Mouse (Mus musculus) midbrain, embryonic 14.5 days (tissue): ENCODE measurements at regions not wholly inside any gene's neighbourhood (a gene's known extent, or its start where the extent isn't known, plus 50 kb on each side); places are given as distances from the start of the nearest gene placed in this dataset.

Experiments used
- ATAC-seq: fragments of 200-750 bp; cut with Nextera tagmentation; 2 replicates; pipeline ENCODE4 v1.8.0; 2017; ENCODE audit warnings: moderate number of reproducible peaks, moderate library complexity; ENCODE audit not compliant: low FRiP score, low TSS enrichment
- DNase-seq: peaks from one replicate; pipeline ENCODE4 v3.0.0-alpha.2; 2015
- H3K27ac ChIP-seq: fragments of 300-500 bp; sonication (generic); replicated peaks from 2 replicates; pipeline ENCODE4 v1.5.1; 2014; ENCODE audit warnings: mild to moderate bottlenecking, low read depth, low read length, moderate library complexity
- H3K27me3 ChIP-seq: fragments of 300-500 bp; sonication (generic); 2 replicates; pipeline ENCODE4 v1.6.1; 2014; ENCODE audit warnings: low read length, control low read depth, mixed read lengths; ENCODE audit not compliant: control insufficient read depth, insufficient read depth
- H3K36me3 ChIP-seq: fragments of 300-500 bp; sonication (generic); 2 replicates; pipeline ENCODE4 v1.6.1; 2014; ENCODE audit warnings: low read length, control low read depth; ENCODE audit not compliant: control insufficient read depth, insufficient read depth
- H3K4me1 ChIP-seq: fragments of 300-500 bp; sonication (generic); 2 replicates; pipeline ENCODE4 v1.6.1; 2014; ENCODE audit warnings: mild to moderate bottlenecking, antibody characterized with exemption, low read length, control low read depth; ENCODE audit not compliant: control insufficient read depth, insufficient read depth
- H3K4me2 ChIP-seq: fragments of 300-500 bp; sonication (generic); 2 replicates; pipeline ENCODE4 v1.6.1; 2014; ENCODE audit warnings: mild to moderate bottlenecking, low read length, moderate library complexity
- H3K4me3 ChIP-seq: fragments of 300-500 bp; sonication (generic); replicated peaks from 2 replicates; pipeline ENCODE4 v1.5.1; 2014; ENCODE audit warnings: low read depth, low read length
- H3K9ac ChIP-seq: fragments of 300-500 bp; sonication (generic); replicated peaks from 2 replicates; pipeline ENCODE4 v1.6.1; 2014; ENCODE audit warnings: mild to moderate bottlenecking, low read length, moderate library complexity
- H3K9me3 ChIP-seq: fragments of 300-500 bp; sonication (generic); 2 replicates; pipeline ENCODE4 v1.6.1; 2016; ENCODE audit warnings: low read length, control low read depth, mixed read lengths; ENCODE audit not compliant: control insufficient read depth
- WGBS: fragments of 180-500 bp; shearing (Covaris S2); extraction: QIAGEN DNeasy Blood & Tissue Kit; methylation state at CpG from one replicate; pipeline ENCODE4 v1.1.7; 2014; 5-methylcytosine and 5-hydroxymethylcytosine counted together

DNA sequence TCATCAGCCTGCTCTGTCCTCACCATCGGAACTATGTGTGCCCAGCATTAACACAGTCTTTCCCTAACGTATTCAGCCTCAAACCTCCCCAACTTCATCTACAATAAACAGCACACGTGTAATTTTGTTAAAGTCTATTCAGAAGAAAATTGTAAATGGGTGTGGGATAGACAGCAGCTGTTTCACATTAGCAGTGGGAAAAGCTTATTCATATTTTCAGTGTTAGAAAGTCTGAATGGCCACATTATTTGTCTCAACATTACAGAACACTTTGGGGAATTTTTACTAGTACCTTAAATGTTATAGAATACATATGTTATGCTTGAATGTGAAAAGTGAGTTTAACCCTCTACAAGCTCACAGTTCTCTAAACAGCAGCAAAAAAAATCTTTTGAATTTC is 266.8 kb upstream of the Mad2l1 start:
- Histone ChIP-seq H3K9me3 (no peaks in the 10 kb centered on the region), H3K36me3 (no peaks in the 10 kb centered on the region), H3K4me3 (no peak overlapping the region), H3K9ac (no peak overlapping the region), H3K4me2 (no peak overlapping the region), H3K4me1 (no peaks in the 10 kb centered on the region), H3K27me3 (no peaks in the 10 kb centered on the region), H3K27ac (no peak overlapping the region)
- ATAC-seq (no peak), DNase-seq (no peak)
- 75% methylated on average over 3 of the region's 3 CpGs for WGBS

DNA sequence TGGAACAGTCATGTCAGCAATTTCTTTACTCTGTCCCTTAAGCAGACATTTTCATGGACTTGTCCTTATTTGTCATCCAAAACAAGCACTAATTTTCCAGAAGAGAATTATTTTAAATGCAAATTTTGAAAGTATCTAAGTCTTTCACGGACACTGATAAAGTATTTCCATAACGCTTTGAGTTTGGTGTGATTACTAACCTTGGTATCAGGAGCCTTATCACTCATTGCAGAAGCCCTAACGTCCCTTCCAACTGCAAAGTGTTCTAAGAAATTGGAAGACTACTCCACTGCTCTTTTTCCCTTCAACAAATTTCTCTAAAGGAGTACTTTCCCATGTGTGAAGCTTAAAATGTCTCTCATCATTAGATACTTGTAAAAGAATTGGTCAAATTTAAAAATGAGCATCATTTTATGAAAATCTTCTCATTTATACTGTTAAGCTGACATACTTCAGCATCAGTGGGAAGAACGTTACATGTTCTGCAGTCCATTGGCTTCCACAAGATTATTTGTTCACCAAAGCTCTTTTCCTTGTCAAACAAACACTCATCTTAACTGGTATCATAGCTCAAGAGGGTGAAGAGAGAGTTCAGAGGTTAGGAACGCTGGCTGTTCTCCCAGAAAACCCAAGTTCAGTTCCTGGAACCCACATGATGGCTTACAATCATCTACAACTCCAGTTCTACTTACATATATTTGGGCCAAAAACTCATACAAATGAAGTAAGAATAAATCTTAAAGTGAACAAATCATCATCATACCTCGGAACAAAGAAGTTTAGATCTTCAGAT is 263.6 kb upstream of the Mad2l1 start:
- 92% methylated on average over 6 of the region's 6 CpGs for WGBS
- Histone ChIP-seq H3K4me2 (no peak overlapping the region), H3K4me3 (no peak overlapping the region), H3K27me3 (no peaks in the 10 kb centered on the region), H3K27ac (no peak overlapping the region), H3K9me3 (no peaks in the 10 kb centered on the region), H3K4me1 (no peaks in the 10 kb centered on the region), H3K36me3 (no peaks in the 10 kb centered on the region), H3K9ac (no peak overlapping the region)
- ATAC-seq (no peak), DNase-seq (no peak)

DNA sequence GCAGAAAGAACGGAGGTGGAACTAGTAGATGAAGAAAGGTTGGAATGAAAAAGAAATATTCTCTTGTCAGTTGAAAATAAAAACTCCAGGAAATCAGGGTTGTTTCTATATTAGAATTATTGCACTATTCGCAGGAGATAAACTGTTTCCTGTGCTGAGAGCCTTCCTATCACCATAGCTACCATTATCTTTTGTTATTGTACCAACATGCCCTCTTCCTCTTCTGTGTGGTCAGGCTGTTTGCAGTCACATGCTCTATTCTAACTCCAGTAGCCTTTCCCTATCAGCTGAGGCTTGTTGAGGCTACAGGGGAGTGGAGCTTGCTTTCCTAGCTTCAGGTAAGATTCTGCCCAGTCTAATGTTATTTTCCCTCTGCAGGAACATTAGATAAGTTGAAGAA is 263.0 kb upstream of the Mad2l1 start:
- no peak overlapping the region for H3K27ac ChIP-seq
- H3K4me2 ChIP-seq: no peak overlapping the region
- H3K9me3 ChIP-seq: no peaks in the 10 kb centered on the region
- WGBS: 88% methylated on average over 2 of the region's 2 CpGs
- H3K4me3 ChIP-seq: no peak overlapping the region
- H3K4me1 ChIP-seq: no peaks in the 10 kb centered on the region
- H3K36me3 ChIP-seq: no peaks in the 10 kb centered on the region
- ATAC-seq (no peak), DNase-seq (no peak)
- H3K9ac ChIP-seq: no peak overlapping the region
- H3K27me3 ChIP-seq: no peaks in the 10 kb centered on the region

DNA sequence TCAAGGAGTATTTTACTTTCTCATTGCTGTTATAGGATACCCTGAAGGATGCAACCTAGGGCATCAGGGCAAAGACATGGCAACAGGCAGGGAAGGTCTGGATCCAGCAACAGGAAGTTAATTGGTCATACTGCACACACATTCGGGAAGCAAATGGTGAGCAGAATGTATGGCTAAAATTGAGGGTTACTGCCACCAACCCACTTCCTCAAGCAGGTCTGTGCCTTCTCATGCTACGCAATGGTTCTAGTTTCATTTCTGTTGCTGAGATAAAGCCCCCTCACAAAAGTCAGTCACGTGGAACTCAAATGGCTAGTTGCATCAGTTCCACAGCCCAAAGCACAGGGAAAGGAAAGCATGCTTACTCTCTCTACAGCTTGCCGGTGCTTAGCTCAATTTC is 260.5 kb upstream of the Mad2l1 start:
- H3K27me3 ChIP-seq: no peaks in the 10 kb centered on the region
- ATAC-seq (no peak), DNase-seq (no peak)
- no peak overlapping the region for H3K9ac ChIP-seq
- 94% methylated on average over 4 of the region's 4 CpGs for WGBS
- H3K4me1 ChIP-seq: no peaks in the 10 kb centered on the region
- no peaks in the 10 kb centered on the region for H3K9me3 ChIP-seq
- H3K36me3 ChIP-seq: no peaks in the 10 kb centered on the region
- H3K27ac ChIP-seq: no peak overlapping the region
- H3K4me2 ChIP-seq: no peak overlapping the region
- H3K4me3 ChIP-seq: no peak overlapping the region

DNA sequence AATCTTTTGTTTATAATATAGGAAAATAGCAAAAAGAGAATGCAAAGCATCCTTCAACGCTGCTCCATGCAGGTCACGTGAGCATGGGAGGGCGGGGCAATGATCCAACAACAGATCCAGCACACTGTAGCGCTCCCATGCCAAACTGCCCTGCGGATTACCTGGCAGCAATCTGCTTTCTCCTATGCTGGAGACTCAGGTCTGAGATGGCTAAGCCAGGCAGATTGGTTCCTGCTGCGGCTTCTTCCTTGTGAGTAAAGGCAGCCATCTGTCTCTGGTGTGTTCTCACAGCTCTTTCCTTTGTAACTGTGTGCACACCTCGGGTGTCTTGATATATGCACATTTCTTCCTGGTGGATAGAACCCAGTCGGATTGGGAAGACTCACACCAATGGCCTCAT is 254.5 kb upstream of the Mad2l1 start:
- Histone ChIP-seq H3K36me3 (no peaks in the 10 kb centered on the region), H3K27me3 (no peaks in the 10 kb centered on the region), H3K9me3 (no peaks in the 10 kb centered on the region), H3K9ac (no peak overlapping the region), H3K27ac (no peak overlapping the region), H3K4me1 (no peaks in the 10 kb centered on the region), H3K4me2 (no peak overlapping the region), H3K4me3 (no peak overlapping the region)
- DNase-seq: no peak
- WGBS: 89% methylated on average over 8 of the region's 8 CpGs
- ATAC-seq: no peak

DNA sequence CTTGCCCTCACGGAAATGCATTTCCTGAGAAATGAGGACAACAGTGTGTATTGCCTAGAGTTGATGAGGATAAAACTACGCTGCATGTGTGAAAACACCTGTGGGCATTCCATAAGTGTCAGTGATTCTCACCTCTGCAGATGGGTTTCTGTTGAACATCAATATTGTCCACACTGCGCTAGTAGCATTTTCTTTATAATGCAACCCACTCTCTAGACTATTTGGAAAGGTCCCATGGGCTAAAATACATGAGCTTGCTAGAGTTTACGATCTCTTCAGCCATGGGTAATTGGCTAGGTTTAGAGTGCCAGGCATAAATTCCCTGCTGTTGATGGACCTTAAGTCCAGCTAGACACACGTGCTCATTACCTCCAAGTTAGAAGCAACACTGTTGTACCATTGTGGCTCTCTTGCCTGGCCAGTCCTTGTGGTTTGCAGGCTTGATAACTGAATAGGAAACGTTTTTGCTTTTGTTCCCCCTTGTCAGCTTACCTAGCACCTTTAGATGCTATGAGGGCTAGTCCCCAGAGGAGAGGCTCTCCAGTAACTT is 252.5 kb upstream of the Mad2l1 start:
- no peak overlapping the region for H3K9ac ChIP-seq
- WGBS: 85% methylated on average over 6 of the region's 6 CpGs

DNA sequence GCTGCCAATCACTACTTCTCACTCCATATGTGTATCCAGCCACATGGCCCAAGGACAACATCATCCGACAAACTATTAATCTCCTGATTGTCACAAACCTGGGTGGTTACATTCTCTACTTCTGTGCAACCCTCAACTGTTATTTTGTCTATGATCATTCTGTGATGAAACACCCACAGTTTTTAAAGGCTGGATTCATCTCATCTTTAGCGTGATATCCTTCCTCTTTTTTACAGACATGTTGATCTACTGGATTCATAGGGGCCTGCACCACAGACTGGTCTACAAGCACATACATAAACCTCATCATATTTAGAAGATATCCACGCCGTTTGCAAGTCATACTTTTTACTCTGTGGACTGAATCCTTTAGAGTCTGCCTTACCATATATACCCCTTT is 251.7 kb upstream of the Mad2l1 start:
- no peaks in the 10 kb centered on the region for H3K36me3 ChIP-seq
- no peak overlapping the region for H3K4me2 ChIP-seq
- WGBS: 86% methylated on average over 4 of the region's 4 CpGs
- DNase-seq (no peak), ATAC-seq (no peak)
- no peak overlapping the region for H3K9ac ChIP-seq
- H3K4me1 ChIP-seq: no peaks in the 10 kb centered on the region
- no peak overlapping the region for H3K4me3 ChIP-seq
- no peak overlapping the region for H3K27ac ChIP-seq
- H3K27me3 ChIP-seq: no peaks in the 10 kb centered on the region
- no peaks in the 10 kb centered on the region for H3K9me3 ChIP-seq

More for the DNA sequence above, 252.5 kb upstream of the Mad2l1 start:
- no peaks in the 10 kb centered on the region for H3K27me3 ChIP-seq
- H3K4me2 ChIP-seq: no peak overlapping the region
- no peak for DNase-seq
- no peaks in the 10 kb centered on the region for H3K36me3 ChIP-seq
- H3K4me1 ChIP-seq: no peaks in the 10 kb centered on the region
- H3K4me3 ChIP-seq: no peak overlapping the region
- no peak overlapping the region for H3K27ac ChIP-seq
- H3K9me3 ChIP-seq: no peaks in the 10 kb centered on the region
- no peak for ATAC-seq

DNA sequence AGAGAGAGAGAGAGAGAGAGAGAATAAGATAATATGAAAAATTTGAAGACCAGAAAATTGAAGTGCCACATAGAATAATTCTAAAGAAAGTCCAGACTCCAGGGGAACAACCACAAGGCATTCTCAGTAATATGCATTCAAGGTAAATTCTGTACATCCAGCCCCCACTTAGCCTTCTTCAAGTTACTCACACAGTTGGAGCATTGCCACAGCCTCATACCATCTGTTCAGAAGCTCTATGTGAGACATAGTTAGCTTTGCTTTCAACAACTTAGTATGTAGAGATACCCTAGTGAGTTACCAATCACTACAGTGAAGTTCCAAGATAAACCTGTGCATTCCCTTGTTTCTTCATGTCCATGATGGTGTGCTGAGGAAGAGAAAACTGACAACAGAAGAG is 247.6 kb upstream of the Mad2l1 start:
- ATAC-seq (no peak), DNase-seq (no peak)
- Histone ChIP-seq H3K4me3 (no peak overlapping the region), H3K4me2 (no peak overlapping the region), H3K9me3 (no peaks in the 10 kb centered on the region), H3K36me3 (no peaks in the 10 kb centered on the region), H3K4me1 (no peaks in the 10 kb centered on the region), H3K9ac (no peak overlapping the region), H3K27ac (no peak overlapping the region), H3K27me3 (no peaks in the 10 kb centered on the region)

DNA sequence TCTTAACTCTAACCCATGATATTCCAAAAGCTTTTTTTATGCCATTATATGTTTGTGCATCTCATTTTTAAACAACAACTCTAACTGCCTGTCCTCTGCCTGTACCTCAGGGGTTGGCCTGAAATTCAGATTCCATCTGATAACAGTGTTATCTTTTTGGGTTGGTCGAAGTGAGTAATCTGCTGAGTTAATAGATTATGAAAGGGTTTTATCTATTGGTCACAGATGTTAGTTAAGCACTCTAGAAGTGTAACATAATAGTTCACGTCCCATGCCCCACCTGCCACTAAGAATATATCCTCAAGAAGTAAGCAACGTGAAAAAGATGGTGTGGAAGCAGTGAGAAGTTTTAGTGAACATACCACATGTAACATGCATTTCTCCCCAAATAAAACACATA is 246.0 kb upstream of the Mad2l1 start:
- Histone ChIP-seq H3K27me3 (no peaks in the 10 kb centered on the region), H3K27ac (no peak overlapping the region), H3K9ac (no peak overlapping the region), H3K4me2 (no peak overlapping the region), H3K36me3 (no peaks in the 10 kb centered on the region), H3K4me1 (no peaks in the 10 kb centered on the region), H3K9me3 (no peaks in the 10 kb centered on the region), H3K4me3 (no peak overlapping the region)
- WGBS: 82% methylated on average over 3 of the region's 3 CpGs
- DNase-seq: no peak
- ATAC-seq: no peak
